Mouse (Mus musculus): Measurements from ENCODE around the gene Glis3.

Glis3 gene

DNA sequence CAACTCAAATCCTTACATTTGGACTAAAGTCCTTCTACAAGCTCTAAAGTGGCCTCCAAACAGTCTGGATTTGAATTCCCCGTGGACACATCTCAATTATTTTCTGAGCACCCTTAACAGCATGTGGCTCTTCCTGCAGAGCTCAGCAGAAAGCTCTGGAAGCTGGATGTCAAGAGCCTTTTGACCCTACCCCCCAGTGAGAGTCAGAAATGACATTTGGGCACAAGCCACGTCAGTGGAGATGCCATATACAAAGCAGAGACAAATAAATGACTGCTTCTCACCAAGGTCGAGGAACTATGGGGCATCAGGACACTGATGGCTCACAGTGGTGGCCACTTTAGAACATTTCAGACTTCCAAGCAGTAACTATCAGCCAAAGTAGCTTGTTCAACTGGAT is 146.3 kb downstream of the Glis3 start:
- no peak for DNase-seq (ENCODE audit: low read depth)

DNA sequence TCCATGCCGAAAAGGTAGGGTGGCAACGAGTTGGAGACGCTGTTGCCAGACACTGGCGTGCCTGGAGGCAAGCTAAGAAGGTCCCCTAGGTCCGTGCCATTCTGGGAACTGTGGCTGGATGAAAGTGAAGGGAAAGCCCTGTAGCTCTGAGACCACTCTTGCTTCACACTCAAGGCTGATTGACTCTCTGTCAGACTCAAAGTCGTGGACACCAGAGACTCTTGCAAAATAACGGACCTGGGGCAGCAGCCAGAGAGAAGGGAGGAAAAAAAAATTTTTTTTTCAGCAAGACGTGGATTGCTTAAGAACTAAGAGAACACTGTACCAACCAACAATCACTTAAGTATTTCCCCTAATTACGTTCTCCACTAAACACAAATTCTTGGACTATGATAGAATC is 148.1 kb downstream of the Glis3 start:
- DNase-seq (ENCODE audit: low read depth) = peak; percentile 51

DNA sequence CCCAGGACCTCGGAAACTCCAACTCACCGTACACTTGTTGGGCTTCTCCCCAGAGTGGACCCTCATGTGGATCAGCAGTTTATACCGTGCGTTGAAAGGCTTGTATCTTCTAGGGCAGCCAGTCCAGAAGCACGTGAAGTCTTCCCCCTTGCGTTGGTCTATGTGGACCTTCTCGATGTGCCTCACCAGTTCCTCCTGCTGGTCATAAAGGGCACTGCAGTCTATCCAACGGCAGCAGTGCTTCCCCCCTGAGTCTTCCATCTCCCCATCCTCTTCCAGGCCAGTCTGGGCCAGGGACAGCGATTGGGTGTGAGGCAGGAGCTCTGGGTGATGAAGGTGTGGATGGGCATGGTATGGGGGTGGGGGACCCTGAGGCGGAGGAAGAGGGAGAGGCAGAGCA is 149.0 kb downstream of the Glis3 start:
- DNase-seq (ENCODE audit: low read depth) = peak; percentile 43

DNA sequence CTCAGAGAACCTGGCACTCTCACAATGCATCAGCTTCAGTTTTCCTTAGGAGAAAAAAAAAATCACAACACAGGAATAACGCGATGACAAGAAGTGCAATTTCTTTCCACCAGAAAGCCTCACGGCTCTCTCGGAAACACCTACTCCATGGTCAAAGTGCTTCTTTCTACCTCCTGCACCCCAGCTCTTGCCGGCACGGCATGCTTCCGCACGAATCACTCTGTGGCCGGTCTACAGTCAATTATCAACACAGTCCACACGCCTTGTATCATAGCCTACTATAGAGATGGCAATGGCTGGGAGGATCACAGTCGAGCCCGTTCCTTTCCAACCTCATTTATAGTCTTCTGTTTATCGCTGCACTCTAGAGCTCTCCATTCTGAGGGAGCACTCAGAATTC is 150.9 kb downstream of the Glis3 start:
- no peak for DNase-seq (ENCODE audit: low read depth)

DNA sequence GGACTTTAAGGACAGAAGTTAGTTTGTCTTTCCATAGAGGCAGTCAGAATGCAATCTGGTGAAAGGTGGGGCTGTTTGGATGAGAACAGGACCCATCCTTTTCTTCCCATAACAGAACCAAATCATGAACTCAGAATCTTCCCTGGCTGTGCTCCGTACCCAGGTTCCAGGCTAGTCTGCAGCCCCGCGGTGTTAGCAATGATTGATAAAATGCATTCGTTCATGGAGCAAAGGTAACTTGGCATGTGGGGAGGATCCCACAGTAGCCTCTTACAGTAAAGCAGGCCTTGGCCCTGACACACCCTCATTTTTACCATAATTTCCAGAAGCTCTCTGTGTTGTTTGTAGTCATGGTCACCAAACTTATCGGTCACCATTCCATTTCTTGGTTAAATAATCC is 152.4 kb downstream of the Glis3 start:
- DNase-seq (ENCODE audit: low read depth) = no peak

DNA sequence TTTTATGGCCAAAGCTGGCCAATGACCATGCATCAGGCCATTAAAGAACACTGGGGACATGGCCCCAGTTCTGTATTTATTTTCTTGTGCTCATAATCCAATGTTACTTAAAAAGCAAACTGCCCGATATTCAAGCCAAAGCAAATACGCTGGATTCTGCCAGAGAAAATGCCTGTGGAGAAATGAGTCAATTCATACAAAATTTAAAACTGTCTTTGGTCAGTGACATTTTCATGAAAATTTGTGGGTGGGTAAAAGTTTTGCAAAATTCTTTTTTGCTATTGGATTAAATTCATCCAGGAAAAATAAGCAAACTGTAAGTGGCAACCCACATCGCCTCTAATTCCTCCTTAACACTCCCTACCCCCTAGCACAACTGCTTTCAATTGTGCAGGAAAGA is 154.5 kb downstream of the Glis3 start:
- peak; percentile 63 for DNase-seq (ENCODE audit: low read depth)

GRCm38 (mm10) chr19:28522289-28522688 is 157.6 kb downstream of the Glis3 start:
- DNase-seq (ENCODE audit: low read depth) = no peak

GRCm38 (mm10) chr19:28520761-28521181 is 159.1 kb downstream of the Glis3 start:
- DNase-seq (ENCODE audit: low read depth) = no peak

GRCm38 (mm10) chr19:28520128-28520745 is 159.6 kb downstream of the Glis3 start:
- no peak for DNase-seq (ENCODE audit: low read depth)

GRCm38 (mm10) chr19:28519296-28519695 is 160.6 kb downstream of the Glis3 start:
- DNase-seq (ENCODE audit: low read depth) = no peak

GRCm38 (mm10) chr19:28518846-28519245 is 161.0 kb downstream of the Glis3 start:
- DNase-seq (ENCODE audit: low read depth) = no peak

- peak; percentile 68 for DNase-seq (ENCODE audit: low read depth)
These were observed 161.6 kb downstream of the Glis3 start for GRCm38 (mm10) chr19:28518266-28518665.

- no peak for DNase-seq (ENCODE audit: low read depth)
These were observed 162.3 kb downstream of the Glis3 start for GRCm38 (mm10) chr19:28517464-28518080.

- peak; percentile 32 for DNase-seq (ENCODE audit: low read depth)
These were observed 163.4 kb downstream of the Glis3 start for GRCm38 (mm10) chr19:28516487-28516886.

DNA sequence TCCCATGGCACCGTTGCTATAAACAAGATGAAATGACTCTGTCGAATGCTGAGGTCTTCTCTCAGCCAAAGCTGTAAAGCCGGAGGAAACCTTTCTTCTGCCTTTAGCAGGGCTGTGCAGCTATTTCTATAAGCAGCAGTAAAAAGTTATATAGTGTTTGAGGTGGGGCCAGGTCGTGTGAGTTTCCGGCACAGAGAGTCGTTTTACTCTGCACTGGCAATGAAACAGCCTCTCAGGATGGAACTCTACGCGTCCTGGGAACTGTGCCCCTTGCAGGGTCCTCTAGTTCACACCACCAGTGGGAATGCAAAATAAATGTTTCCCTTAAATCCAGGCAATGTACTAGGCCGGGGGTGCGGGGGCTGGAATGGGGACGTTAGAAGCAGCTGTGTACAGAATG is 167.4 kb downstream of the Glis3 start:
- DNase-seq (ENCODE audit: low read depth) = no peak

DNA sequence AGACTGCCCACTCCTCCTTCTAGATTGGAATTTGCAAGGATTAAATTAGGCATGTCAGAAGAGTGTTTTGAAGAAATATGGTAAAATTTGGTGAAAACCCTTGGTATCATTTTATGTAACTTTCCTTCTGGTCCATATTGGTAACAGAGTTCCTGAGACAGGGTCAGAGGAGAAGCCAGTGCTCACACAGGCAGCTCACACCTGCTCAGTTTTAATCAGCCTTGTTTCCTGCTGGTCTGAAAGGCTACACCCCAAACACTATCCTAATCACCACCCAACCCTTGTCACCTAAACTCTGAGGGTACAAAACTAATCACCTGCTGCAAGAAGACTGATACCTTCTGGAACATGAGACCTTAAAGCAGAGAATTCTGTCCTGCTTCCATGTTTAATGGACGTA is 168.0 kb downstream of the Glis3 start:
- DNase-seq (ENCODE audit: low read depth) = no peak

DNA sequence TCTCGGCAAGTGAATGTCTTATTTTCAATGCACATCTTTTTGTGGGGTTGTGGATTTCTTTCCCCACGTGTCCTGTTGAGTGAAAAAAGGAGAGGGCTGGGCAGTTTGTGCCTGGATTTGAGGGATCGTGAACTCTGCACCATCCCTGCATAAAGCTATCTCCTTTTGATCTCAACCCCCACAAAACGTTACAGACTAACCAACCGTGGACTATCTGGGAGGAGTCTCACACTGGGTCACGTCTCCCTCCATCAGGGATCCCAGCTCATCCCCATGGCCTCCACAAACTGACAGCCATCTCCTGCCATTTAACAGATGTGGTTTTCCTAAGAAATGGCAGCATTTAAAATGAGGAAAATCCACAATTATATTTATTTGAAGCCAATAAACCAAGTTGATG is 174.5 kb downstream of the Glis3 start:
- DNase-seq (ENCODE audit: low read depth) = no peak

- DNase-seq (ENCODE audit: low read depth) = no peak
These were observed 176.9 kb downstream of the Glis3 start for GRCm38 (mm10) chr19:28503011-28503410.

GRCm38 (mm10) chr19:28500975-28501374 is 178.9 kb downstream of the Glis3 start:
- no peak for DNase-seq (ENCODE audit: low read depth)

DNA sequence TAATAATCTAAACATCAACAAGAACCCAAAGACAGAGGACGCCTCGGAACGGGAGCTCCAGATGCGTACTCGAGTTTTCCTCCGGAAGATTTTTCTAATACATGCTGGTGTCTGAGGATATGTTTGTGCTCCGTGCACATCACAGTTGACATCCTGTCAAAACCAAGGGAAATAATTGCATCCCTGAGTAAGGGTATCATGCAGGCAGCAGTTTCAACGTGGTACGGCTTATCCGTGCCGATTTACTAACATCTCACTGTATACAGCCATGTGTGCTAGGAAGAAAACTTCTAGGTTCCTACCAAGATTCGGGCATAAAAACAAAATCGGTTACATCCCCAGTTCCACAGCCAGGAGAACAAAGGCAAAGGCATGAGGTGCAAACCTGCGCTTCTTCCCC is 179.4 kb downstream of the Glis3 start:
- no peak for DNase-seq (ENCODE audit: low read depth)

- no peak for DNase-seq (ENCODE audit: low read depth)
These were observed 180.1 kb downstream of the Glis3 start for GRCm38 (mm10) chr19:28499786-28500185.

DNA sequence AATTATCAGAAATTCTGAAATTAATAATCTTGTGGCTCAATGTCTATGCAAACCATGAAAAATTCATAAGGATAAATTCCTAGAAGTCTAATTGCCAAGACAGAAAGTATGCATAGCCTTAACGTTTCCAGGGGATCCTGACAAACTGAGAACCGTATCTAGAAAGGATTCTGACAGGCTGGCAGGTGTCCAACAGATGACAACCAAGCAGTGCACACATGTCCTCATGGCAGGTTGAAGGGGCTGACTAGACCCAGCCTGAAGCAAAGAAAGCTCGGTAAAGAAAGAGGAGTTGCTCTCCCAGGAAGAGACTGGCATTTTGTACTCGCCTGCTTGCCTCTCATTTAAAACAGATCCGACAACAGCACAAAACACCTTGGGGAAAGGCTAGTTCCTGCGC is 184.0 kb downstream of the Glis3 start:
- no peak for DNase-seq (ENCODE audit: low read depth)

GRCm38 (mm10) chr19:28493605-28494260 is 186.1 kb downstream of the Glis3 start:
- DNase-seq (ENCODE audit: low read depth) = peak; percentile 63

GRCm38 (mm10) chr19:28478055-28478454 is 201.8 kb downstream of the Glis3 start:
- no peak for DNase-seq (ENCODE audit: low read depth)

Measured in NIH3T3 (cell line).